Mouse (Mus musculus): ENCODE data around the gene Ranbp17. TPM values are rescaled to one million over a fixed set of nuclear protein-coding genes. Genes with fewer than 3 reads are reported as not detected.
A peak's percentile ranks its signal among the peaks of the same experiment; 100 is the strongest.
"Not testable (repeated sequence)": the region's sequence is repeated elsewhere in the genome, so short reads cannot be mapped to it uniquely, and the experiment has no call there.

The Ranbp17 gene
- total RNA-seq, 2 experiments from 2014 or later: 7.4 to 7.6 TPM

DNA sequence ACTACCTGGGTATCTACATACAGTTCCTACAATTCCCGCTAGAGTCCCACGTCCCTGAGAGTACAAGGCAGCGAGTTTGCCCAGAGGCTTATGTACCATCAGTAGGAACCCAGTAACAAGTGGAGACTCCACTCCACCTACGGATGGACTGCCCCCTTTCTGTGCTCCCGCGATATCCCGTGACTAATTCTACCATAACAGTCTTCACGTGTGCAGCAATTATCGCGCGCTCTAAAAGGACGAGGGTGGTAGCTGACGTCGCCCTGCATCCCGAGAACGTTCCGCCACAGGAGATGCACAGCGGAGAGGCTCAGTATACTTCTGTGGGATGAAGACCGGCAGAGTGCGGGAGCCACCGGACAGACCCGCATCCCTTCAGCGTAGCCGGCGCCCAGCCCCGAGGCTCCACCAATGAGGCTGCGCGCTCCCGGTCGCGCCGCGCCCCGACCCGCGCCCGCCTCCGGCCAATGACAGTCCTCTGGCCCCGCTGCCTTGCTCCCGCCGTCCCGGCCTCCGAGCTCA is 631 bp downstream of the Ranbp17 start:
- peak; percentile 54 for TF ChIP-seq CTCF (IDR thresholded peaks at IDR 0.05)
- Histone ChIP-seq H3K27ac (peak overlapping the region; percentile 73), H3K4me3 (peak overlapping the region; percentile 94)
- DNase-seq (ENCODE audit: extremely low spot score in 1 of 2, low spot score in 2 of 2): peak; percentile 48 to 57
- intact Hi-C loops (cut with DNase I): no loop called here

DNA sequence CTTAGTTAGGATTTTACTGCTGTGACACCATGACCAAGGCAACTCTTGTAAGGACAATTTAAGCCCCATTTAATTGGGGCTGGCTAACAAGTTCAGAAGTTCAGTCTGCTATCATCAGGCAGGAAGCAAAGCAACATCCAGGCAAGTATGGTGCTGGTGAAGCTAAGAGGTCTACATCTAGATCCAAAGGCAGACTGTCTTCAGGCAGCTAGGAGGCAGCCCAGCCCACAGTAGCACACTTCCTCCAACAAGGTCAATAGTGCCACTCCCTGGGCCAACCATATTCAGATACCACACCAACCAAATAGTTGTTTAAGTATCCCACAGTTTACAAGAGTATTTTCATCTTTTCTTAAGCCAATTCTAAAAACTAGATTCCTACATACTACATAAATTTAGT is 4.1 kb downstream of the Ranbp17 start:
- no peak for DNase-seq (ENCODE audit: extremely low spot score in 1 of 2, low spot score in 2 of 2)
- intact Hi-C loops (cut with DNase I): no loop called here
- Histone ChIP-seq H3K4me3 (no peak overlapping the region), H3K27ac (no peak overlapping the region)
- TF ChIP-seq CTCF (IDR thresholded peaks at IDR 0.05): no peak

DNA sequence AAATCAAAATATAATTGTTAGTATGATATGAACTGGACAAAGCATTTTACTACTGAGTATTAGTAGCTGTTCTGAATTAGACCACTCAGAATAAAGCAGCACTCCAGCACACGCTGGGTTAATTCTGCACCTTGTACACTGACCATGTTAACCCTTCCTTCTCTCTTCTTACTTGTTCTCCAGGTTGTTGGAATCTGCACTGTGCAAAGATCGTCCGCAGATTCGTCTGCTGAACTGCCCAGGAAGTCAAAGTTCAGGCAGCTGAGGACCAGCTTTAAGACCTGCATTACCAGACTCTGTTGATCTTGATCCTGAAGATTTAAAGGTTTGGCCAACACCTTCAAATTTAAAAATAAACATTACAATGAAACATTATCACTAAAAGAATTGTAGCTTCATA is 27.8 kb downstream of the Ranbp17 start:
- intact Hi-C loops (cut with DNase I): no loop called here
- no peak for TF ChIP-seq CTCF (IDR thresholded peaks at IDR 0.05)
- no peak for DNase-seq (ENCODE audit: extremely low spot score in 1 of 2, low spot score in 2 of 2)
- H3K4me3 ChIP-seq: no peak overlapping the region
- H3K27ac ChIP-seq: no peak overlapping the region

DNA sequence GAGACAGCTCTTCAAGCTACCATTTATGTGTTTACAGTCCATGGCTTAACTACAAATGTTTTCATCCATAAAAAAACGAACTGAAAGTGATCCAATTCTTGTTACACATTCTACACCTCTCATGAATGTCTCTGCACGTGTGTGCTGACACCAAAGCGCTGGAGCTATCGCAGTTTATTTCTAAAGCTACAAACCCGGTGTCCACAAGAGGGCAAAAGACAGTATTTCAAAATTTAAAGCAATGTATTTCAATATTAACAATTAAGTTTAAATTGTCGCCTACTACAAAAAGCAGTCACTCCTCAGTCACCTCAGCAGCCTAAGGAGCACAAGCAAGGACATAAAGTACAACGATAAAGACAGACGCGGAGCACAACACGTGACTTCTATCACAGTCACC is 33.1 kb downstream of the Ranbp17 start:
- intact Hi-C loops (cut with DNase I): no loop called here
- Histone ChIP-seq H3K27ac (no peak overlapping the region), H3K4me3 (no peak overlapping the region)
- DNase-seq (ENCODE audit: extremely low spot score in 1 of 2, low spot score in 2 of 2): no peak
- no peak; the same call in 1 of the 2 replicates for TF ChIP-seq CTCF (IDR thresholded peaks at IDR 0.05)

DNA sequence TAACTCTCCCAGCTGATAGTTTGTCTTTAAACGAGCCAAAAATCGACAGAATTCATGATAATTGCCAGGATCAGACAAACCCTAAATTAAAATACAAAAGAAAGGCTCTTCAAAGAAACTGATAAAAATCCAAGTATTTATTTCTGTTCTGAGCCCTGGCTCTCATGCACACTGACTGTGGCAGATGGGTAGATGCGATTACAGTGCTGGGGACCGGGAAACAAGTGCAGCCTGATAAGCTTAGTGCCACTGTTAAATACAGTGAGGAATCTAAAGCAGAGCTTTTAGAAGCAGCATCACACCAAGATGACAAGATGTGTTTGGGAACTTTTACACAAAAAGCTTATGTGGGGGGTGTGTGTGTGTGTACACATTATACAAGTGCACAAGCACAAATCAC is 34.3 kb downstream of the Ranbp17 start:
- Histone ChIP-seq H3K27ac (no peak overlapping the region), H3K4me3 (no peak overlapping the region)
- TF ChIP-seq CTCF (IDR thresholded peaks at IDR 0.05): no peak
- no peak for DNase-seq (ENCODE audit: extremely low spot score in 1 of 2, low spot score in 2 of 2)
- intact Hi-C loops (cut with DNase I): no loop called here

DNA sequence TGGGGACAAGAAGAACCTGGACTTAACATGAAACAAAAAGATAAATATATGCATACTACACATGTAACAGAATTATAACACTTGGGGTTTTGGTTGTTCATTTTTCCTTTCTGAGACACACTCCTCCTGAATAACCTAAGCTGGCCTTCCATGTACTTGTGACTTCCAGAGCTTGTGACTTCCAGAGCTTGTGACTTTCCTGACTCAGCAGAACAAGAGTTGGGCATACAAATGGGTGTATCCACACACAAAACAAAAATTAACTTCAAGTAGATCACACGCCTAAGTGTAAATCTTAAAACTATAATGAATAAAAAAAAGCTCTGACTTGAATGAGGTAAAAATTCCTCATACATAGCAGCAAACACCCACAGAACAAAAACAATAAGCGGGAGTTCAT is 36.9 kb downstream of the Ranbp17 start:
- no peak for TF ChIP-seq CTCF (IDR thresholded peaks at IDR 0.05)
- DNase-seq (ENCODE audit: extremely low spot score in 1 of 2, low spot score in 2 of 2): no peak
- Histone ChIP-seq H3K27ac (no peak overlapping the region), H3K4me3 (no peak overlapping the region)
- intact Hi-C loops (cut with DNase I): no loop called here

DNA sequence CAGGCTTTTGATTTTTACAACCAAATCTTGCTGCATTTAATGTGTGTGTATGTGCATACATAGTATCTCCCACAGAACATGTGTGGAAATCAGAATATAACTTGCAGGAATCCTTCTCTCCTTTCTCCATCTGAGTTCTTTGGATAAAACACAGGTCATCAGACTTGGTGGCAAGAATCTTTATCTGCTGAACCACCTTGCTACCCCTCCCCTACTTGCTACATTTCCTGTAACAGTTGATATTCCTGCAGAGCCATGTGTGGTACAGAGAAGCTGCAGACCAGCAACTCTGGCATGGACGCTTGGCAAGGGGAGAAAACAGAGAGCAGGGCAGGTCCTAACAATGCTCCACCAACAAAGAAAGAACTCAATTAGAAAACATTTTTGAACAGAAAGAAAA is 52.4 kb downstream of the Ranbp17 start:
- no peak for TF ChIP-seq CTCF (IDR thresholded peaks at IDR 0.05)
- Histone ChIP-seq H3K4me3 (no peak overlapping the region), H3K27ac (no peak overlapping the region)
- intact Hi-C loops (cut with DNase I): no loop called here
- DNase-seq (ENCODE audit: extremely low spot score in 1 of 2, low spot score in 2 of 2): no peak

DNA sequence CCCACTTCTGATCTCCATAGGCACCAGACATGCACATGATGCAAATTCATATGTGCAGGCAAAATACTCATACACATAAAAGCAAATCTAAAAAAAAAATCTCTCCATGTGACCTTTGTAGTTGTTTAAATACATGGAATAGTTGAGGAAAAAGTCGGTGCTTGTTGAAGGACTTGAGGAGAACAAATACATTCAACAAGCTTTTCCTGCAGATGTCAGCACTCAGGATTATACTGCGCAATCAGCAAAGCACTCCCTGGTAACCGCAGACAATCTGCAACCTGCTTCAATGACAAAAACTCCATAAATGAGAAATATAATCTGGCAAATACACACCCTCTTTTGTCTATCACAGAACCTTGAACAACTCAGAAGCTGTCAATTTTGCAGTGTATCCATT is 59.5 kb downstream of the Ranbp17 start:
- H3K4me3 ChIP-seq: no peak overlapping the region
- H3K27ac ChIP-seq: no peak overlapping the region
- DNase-seq (ENCODE audit: extremely low spot score in 1 of 2, low spot score in 2 of 2): no peak
- intact Hi-C loops (cut with DNase I): no loop called here
- TF ChIP-seq CTCF (IDR thresholded peaks at IDR 0.05): no peak

DNA sequence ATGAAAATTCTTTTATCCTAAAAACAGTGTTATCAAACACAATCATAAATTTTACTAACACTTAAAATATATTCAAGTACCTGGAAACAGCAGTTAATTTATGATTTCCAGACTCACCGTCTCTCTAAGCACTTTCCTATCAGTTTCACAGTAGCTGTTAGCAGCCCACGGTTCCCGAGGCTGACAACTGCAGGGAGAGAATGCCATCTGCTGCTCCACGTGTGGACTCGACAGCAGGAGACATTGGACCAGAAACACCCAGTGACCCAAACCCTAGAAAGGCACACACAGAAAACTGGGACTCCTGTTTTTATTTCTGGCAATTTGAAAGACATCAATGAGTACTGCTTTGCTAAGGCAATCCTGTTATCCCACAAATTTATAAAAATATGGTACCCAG is 79.7 kb downstream of the Ranbp17 start:
- TF ChIP-seq CTCF (IDR thresholded peaks at IDR 0.05): peak; percentile 8
- DNase-seq (ENCODE audit: extremely low spot score in 1 of 2, low spot score in 2 of 2): no peak
- H3K4me3 ChIP-seq: no peak overlapping the region
- intact Hi-C loops (cut with DNase I): loop anchor here (5.0 kb wide), 1 partner anchor 257 kb away; no protein-coding TSS in a partner anchor
- H3K27ac ChIP-seq: no peak overlapping the region

DNA sequence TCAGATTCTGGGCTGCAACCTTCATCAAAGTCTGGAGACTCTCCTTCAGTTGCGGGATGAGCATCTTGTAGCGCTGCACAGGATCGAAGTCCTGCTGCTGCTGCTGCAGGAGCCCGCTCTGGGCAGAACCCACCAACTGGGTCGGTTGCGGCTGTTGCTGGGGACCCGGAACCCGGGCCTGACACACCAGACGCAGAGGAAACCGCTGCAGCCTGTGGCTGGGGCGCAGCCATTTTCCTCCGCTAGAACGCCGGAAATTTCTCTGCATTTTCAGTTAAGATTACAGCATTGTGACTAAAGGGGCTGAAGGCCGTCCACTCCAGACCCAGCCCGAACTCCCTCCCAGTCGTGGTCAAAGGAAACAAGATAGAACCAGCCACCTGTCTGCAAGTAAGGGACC is 85.3 kb downstream of the Ranbp17 start:
- DNase-seq (ENCODE audit: extremely low spot score in 1 of 2, low spot score in 2 of 2); intact Hi-C loops (cut with DNase I); H3K4me3 ChIP-seq; H3K27ac ChIP-seq: not testable (repeated sequence)

DNA sequence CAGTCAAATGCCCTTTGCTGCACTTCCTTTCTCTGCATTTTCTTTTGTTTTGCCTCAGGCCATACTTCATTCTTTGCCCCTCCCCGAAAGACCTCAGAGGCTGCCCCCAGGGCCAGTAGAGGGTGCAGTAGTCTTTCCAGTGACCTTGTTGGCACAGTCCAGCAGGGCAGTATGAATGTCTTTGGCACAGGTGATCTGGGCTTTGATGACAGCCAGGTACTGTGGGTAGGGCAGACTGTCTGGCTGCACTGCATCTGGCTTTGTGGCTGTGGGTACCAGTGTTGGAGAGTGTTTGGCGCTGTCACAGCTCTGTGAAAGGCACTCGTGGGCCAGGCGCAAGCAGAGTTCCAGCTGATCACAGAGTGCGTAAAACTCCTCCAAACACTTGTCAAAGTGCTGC is 85.8 kb downstream of the Ranbp17 start:
- DNase-seq (ENCODE audit: extremely low spot score in 1 of 2, low spot score in 2 of 2); intact Hi-C loops (cut with DNase I); H3K4me3 ChIP-seq; H3K27ac ChIP-seq: not testable (repeated sequence)

DNA sequence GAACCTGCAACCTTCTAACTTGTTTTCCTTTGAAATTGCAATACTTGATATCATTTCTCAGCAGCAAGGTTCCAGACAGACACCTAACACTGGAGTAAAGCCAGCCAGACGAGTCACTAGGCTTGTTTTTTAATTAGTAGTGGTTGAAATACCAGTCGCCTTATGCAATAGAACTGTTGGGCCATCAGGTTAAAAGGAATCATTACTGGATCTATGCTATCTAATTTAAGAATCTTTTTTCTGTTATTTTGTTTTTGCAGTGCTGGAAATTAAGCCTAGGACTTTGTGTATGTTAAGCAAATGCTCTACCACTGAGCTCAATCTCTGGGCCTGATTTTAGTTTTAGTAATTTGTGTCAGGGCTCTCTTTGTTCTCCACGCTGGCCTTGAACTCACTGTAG is 91.3 kb downstream of the Ranbp17 start:
- intact Hi-C loops (cut with DNase I): no loop called here
- no peak overlapping the region for H3K4me3 ChIP-seq
- no peak for TF ChIP-seq CTCF (IDR thresholded peaks at IDR 0.05)

DNA sequence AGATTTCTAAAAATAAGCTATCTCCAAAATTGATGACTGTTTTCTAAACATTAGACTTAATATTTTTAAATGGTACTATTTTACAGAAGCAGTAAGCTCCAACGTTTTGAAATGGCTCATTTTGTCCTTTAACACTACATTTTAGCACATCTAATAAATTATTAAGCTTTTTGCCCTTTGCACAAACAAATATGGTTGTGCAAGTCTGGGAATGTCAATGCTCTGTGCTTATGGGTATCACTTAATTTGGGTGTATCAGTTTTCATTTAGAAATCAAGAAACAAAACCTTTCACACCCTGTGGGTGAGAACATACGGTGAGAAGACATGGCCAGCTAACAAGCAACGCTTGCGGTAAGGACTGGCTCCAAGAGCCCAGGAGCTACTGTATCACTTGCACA is 108.9 kb downstream of the Ranbp17 start:
- DNase-seq (ENCODE audit: extremely low spot score in 1 of 2, low spot score in 2 of 2): no peak
- Histone ChIP-seq H3K4me3 (no peak overlapping the region), H3K27ac (no peak overlapping the region)
- TF ChIP-seq CTCF (IDR thresholded peaks at IDR 0.05): no peak
- intact Hi-C loops (cut with DNase I): no loop called here

More for the DNA sequence above, 91.3 kb downstream of the Ranbp17 start:
- H3K27ac ChIP-seq: no peak overlapping the region
- DNase-seq (ENCODE audit: extremely low spot score in 1 of 2, low spot score in 2 of 2): no peak
